Mouse (Mus musculus) neural tube, embryonic 10.5 days (tissue): Measurements from ENCODE around the gene Mup20.
"Not testable (repeated sequence)": the region's sequence is repeated elsewhere in the genome, so short reads cannot be mapped to it uniquely, and the experiment has no call there.

Experiments used
- DNase-seq: peaks from one replicate; pipeline ENCODE4 v3.0.0-alpha.2; 2017; ENCODE audit warnings: low spot score; ENCODE audit errors: extremely low spot score

Gene Mup20

DNA sequence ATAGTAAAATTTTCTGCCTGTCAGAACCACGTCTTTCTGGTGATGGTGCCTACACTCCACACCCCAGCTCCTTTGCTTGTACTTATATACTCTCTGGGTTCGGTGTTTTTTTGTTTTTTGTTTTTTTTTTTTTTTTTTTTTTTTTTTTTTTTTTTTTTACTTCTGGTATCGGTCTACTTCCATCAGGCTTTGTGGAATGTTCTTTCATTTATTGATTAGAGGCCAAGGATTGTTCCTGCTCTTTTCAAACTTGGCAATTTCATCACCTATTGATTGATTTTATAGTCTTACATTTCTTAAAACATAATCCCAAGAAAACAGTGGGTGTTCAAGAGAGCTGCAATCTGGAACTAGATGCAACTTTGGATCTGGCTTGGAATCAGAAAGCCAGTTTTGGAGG is at the start of gene Mup20:
Gene Mup20 (minus strand): TSS at position 101 of the 400 bp plus-strand sequence.
- not testable (repeated sequence) for DNase-seq

DNA sequence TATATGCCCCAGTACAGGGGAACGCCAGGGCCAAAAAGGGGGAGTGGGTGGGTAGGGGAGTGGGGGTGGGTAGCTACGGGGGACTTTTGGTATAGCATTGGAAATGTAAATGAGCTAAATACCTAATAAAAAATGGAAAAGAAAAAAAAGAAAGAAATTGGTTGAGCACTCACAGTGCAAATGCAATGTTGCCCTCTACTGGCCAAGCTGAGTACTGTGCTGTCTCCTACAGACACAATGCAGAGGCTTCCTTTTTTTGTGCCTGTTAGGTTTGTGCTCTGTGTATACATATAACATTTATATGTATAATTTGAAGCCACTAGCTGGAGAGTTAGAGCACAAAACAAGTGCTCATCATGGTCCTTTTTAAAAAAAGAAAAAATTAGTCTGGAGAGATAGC is 49.4 kb upstream of the Mup20 start:
- DNase-seq = peak; percentile 15

DNA sequence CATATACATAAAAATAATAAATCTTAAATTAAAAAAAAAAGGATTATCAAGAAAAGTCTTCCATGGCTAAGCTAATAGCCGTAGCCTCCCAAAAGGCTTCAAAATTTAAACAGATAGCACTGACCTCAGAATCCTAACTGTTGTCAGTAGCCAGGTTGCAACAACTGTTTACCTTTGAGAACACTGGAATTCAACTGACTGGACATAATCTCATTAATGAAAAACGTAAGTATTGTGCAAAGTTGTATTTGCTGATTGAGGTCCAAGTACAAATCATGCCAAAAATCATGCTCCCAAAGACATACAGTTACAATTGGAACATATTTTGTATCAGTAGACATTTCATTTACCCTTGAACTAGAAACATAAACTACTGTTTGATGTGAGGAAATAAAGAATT is 34.0 kb upstream of the Mup20 start:
- DNase-seq = no peak

GRCm38 (mm10) chr4:62087241-62087640 is 33.3 kb upstream of the Mup20 start, which contains the start of gene Mup3:
Gene Mup3, minus strand, starts transcription at chr4:62087342.
- no peak for DNase-seq

DNA sequence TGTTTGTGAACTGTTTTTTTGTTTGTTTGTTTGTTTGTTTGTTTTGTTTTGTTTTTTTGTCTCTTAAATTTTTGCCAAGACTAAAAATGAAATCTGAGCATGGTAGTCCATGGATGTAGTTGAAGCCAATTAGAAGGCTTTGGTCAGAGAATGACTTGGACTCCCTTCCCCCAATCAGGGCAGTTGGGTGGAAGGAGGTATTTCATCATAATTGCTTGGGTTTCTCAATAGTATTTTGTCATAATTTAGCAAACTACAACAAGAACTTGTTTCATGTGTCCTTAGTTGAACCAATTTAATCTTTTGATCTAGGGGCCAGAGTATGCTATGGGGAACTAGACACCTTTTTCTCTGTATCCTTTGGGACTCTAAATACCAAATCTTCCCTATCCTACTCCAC is 28.8 kb upstream of the Mup20 start:
- no peak for DNase-seq

DNA sequence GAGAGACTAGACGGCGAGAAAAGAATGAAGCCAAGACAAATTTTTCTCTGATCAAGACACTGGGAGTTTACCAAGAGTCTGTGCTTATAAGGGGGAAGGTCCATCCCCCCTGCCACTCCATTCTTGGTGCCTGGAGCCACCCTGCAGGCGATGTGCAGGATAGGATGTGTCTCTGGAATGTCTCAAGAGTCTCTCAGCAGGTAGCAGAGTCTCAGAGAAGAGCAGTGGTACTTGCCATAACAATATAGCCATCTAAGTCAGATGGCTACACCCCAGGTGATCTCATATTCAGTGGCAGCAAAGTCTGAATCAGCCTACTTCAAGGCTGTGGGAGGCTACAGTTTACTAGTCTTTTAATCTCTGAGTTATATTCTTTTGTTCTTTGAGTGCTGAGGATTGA is 21.2 kb upstream of the Mup20 start:
- DNase-seq = no peak

- not testable (repeated sequence) for DNase-seq
Observed at GRCm38 (mm10) chr4:62054780-62055179, 822 bp upstream of the Mup20 start.

GRCm38 (mm10) chr4:62026281-62026680 is 27.7 kb downstream of the Mup20 start:
- no peak for DNase-seq

DNA sequence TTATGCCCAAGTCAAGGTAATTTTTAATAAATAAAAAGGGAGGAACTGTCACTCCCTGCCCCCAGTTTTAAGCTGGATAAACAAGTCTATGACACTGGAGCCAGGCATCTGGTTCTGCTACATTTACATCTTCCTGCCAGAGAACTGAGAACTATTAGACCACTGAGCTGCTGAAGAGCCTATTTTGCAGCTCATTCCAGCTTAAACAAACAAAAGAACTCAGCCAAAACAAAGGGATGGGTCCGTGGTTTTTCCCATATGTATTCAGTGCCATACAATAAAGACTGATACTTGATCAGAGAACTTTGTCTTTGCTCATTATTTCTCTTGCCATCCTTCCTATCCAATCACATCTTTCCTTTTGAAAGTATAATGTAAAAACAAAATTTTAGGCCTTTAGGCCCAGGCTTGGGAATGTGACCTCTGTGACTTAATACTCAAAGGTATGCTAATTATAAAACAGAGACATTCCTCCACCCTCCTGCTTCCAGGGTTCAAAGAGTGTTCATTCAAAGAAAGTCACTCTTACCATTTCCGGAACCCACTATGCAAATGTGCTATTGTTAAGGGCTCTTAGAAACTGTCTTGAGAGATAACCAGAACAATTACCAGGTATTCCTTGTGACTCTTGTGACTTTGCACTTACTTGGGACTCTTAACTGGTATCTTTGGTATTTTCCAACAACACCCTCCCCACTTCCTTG is 29.6 kb downstream of the Mup20 start:
- no peak for DNase-seq

- no peak for DNase-seq
Observed at GRCm38 (mm10) chr4:62023646-62024045, 30.3 kb downstream of the Mup20 start.

- no peak for DNase-seq
Observed at GRCm38 (mm10) chr4:62023120-62023519, 30.8 kb downstream of the Mup20 start.

- not testable (repeated sequence) for DNase-seq
Observed at GRCm38 (mm10) chr4:62020511-62020910, 33.4 kb downstream of the Mup20 start.
